Mouse (Mus musculus) E14TG2a.4 (cell line): ENCODE measurements around the gene Ablim2.

ENCODE experiments used
- H3K27me3 ChIP-seq: 2 replicates; pipeline ENCODE4 v1.6.1; 2014; ENCODE audit warnings: low read length, control low read depth; ENCODE audit not compliant: insufficient read depth
- H3K36me3 ChIP-seq: 2 replicates; pipeline ENCODE4 v1.6.1; 2014; ENCODE audit warnings: low read length, control low read depth; ENCODE audit not compliant: insufficient read depth
- H3K4me1 ChIP-seq: replicated peaks from 2 replicates; pipeline ENCODE4 v1.6.1; 2014; ENCODE audit warnings: low read depth, low read length, control low read depth
- H3K4me3 ChIP-seq: replicated peaks from 2 replicates; pipeline ENCODE4 v1.5.1; 2014; ENCODE audit warnings: mild to moderate bottlenecking, low read length
- H3K9me3 ChIP-seq: 2 replicates; pipeline ENCODE4 v1.6.1; 2014; ENCODE audit warnings: low read length, control low read depth
- CTCF ChIP-seq: conservative IDR thresholded peaks from 2 replicates; pipeline ENCODE4 v1.5.1; 2014; ENCODE audit warnings: low read length
- NANOG ChIP-seq: IDR thresholded peaks from 2 replicates; pipeline ENCODE4 v1.6.1; 2014; ENCODE audit warnings: borderline replicate concordance, low read length, mixed read lengths
- POU5F1 ChIP-seq: IDR thresholded peaks from 2 replicates; pipeline ENCODE4 v1.6.1; 2014; ENCODE audit warnings: low read length, borderline replicate concordance

Gene Ablim2

GRCm38 (mm10) chr5:35730552-35730951, 27.1 kb upstream of the Ablim2 start:
- TF ChIP-seq POU5F1 (no peak), NANOG (no peak), CTCF (no peak)
- Histone ChIP-seq H3K36me3 (peaks cover 4% of the 10 kb centered on the region; the same call in 1 of the 2 replicates), H3K4me1 (peaks cover 38% of the 10 kb centered on the region), H3K9me3 (no peaks in the 10 kb centered on the region), H3K4me3 (no peak overlapping the region), H3K27me3 (no peaks in the 10 kb centered on the region)

GRCm38 (mm10) chr5:35731006-35731405, 26.7 kb upstream of the Ablim2 start:
- H3K4me3 ChIP-seq, result no peak overlapping the region
- no peaks in the 10 kb centered on the region for H3K9me3 ChIP-seq
- H3K4me1 ChIP-seq, result peaks cover 38% of the 10 kb centered on the region
- H3K27me3 ChIP-seq, result no peaks in the 10 kb centered on the region
- no peak for TF ChIP-seq CTCF
- no peak for TF ChIP-seq NANOG
- TF ChIP-seq POU5F1, result no peak
- H3K36me3 ChIP-seq, result peaks cover 4% of the 10 kb centered on the region; the same call in 1 of the 2 replicates

GRCm38 (mm10) chr5:35733523-35733922, 24.2 kb upstream of the Ablim2 start:
- peaks cover 4% of the 10 kb centered on the region; the same call in 1 of the 2 replicates for H3K36me3 ChIP-seq
- no peaks in the 10 kb centered on the region for H3K27me3 ChIP-seq
- H3K4me3 ChIP-seq, result no peak overlapping the region
- peaks cover 34% of the 10 kb centered on the region for H3K4me1 ChIP-seq
- no peaks in the 10 kb centered on the region for H3K9me3 ChIP-seq
- TF ChIP-seq POU5F1 (no peak), NANOG (no peak), CTCF (no peak)

- Histone ChIP-seq H3K4me3 (no peak overlapping the region), H3K9me3 (no peaks in the 10 kb centered on the region), H3K27me3 (no peaks in the 10 kb centered on the region), H3K36me3 (peaks cover 4% of the 10 kb centered on the region; the same call in 1 of the 2 replicates), H3K4me1 (peaks cover 51% of the 10 kb centered on the region)
- TF ChIP-seq CTCF (no peak), NANOG (no peak)
Observed at GRCm38 (mm10) chr5:35737231-35737901, 20.3 kb upstream of the Ablim2 start.

- H3K4me1 ChIP-seq, result peaks cover 57% of the 10 kb centered on the region
- H3K36me3 ChIP-seq, result peaks cover 2% of the 10 kb centered on the region; the same call in 1 of the 2 replicates
- no peaks in the 10 kb centered on the region for H3K27me3 ChIP-seq
- peak overlapping the region; percentile 60 for H3K4me3 ChIP-seq
- TF ChIP-seq NANOG (no peak), CTCF (no peak), POU5F1 (no peak)
- no peaks in the 10 kb centered on the region for H3K9me3 ChIP-seq
Observed at GRCm38 (mm10) chr5:35739005-35739404, 18.7 kb upstream of the Ablim2 start.

- Histone ChIP-seq H3K27me3 (no peaks in the 10 kb centered on the region), H3K4me1 (peaks cover 57% of the 10 kb centered on the region), H3K9me3 (no peaks in the 10 kb centered on the region), H3K36me3 (no peaks in the 10 kb centered on the region), H3K4me3 (peak within 1 kb of the TSS; percentile 60)
- no peak for TF ChIP-seq CTCF
- no peak for TF ChIP-seq POU5F1
- 0 out of 2 replicates have a peak, but pooled peaks have one; percentile 20 for TF ChIP-seq NANOG
Observed at GRCm38 (mm10) chr5:35739536-35740278, 18.0 kb upstream of the Ablim2 start, which contains the start of gene Sh3tc1. TSS of gene Sh3tc1 (minus strand) at chr5:35739987.

- Histone ChIP-seq H3K4me1 (peaks cover 57% of the 10 kb centered on the region), H3K27me3 (no peaks in the 10 kb centered on the region), H3K4me3 (peak overlapping the region; percentile 60), H3K9me3 (no peaks in the 10 kb centered on the region), H3K36me3 (no peaks in the 10 kb centered on the region)
- TF ChIP-seq POU5F1, result no peak
- no peak for TF ChIP-seq NANOG
- TF ChIP-seq CTCF, result no peak
Observed at GRCm38 (mm10) chr5:35740716-35741115, 17.0 kb upstream of the Ablim2 start.

- peak overlapping the region; percentile 17; the same call in 1 of the 2 replicates for H3K4me3 ChIP-seq
- no peaks in the 10 kb centered on the region for H3K9me3 ChIP-seq
- no peaks in the 10 kb centered on the region for H3K27me3 ChIP-seq
- no peaks in the 10 kb centered on the region for H3K36me3 ChIP-seq
- H3K4me1 ChIP-seq, result peaks cover 57% of the 10 kb centered on the region
- TF ChIP-seq CTCF (no peak), POU5F1 (no peak), NANOG (no peak)
Observed at GRCm38 (mm10) chr5:35741225-35741820, 16.4 kb upstream of the Ablim2 start.
